Mouse (Mus musculus) layer of hippocampus, adult 18-20 months (tissue): ENCODE data around the gene 4933415A04Rik. TPM values are rescaled to one million over a fixed set of nuclear protein-coding genes. Genes with fewer than 3 reads are reported as not detected.

Source experiments
- DNase-seq, 2 experiments: peaks; one replicate each; pipeline ENCODE4 v3.0.0; 2022; ENCODE audit warnings: low spot score in 2 of 2
- total RNA-seq, 2 experiments: library from RNA; stranded (reverse); gene quantifications; 2 replicates each; pipeline ENCODE4 v1.2.3; 2021

The 4933415A04Rik gene
- total RNA-seq, 2 experiments from 2014 or later = 1.4 to 2.0 TPM

GRCm38 (mm10) chr11:43626927-43627645 is 40.2 kb downstream of the 4933415A04Rik start:
- DNase-seq = peak in 1 of 2 experiments; percentile 21

GRCm38 (mm10) chr11:43631645-43632044 is 44.8 kb downstream of the 4933415A04Rik start:
- DNase-seq = no peak

DNA sequence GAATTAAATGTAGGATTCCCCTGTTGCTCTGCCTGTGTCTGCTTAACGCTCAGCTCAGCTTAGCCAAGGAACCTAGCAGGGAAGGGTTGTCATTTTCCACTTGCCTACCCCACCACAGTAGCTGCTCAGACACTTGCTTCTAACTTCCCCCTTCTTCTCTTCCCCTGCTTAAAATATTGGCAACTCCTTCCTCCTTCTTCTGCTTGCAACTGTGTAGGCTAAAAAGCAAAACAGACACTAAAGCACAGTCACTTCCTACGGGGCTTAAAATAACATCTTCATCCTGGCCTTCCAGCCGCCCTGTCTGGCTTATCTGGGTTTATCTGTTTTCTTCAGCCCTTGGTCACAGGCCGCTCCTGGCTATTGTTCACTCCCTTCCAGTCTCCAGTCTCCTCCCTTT is 45.7 kb downstream of the 4933415A04Rik start:
- peak in 1 of 2 experiments; percentile 42 for DNase-seq

DNA sequence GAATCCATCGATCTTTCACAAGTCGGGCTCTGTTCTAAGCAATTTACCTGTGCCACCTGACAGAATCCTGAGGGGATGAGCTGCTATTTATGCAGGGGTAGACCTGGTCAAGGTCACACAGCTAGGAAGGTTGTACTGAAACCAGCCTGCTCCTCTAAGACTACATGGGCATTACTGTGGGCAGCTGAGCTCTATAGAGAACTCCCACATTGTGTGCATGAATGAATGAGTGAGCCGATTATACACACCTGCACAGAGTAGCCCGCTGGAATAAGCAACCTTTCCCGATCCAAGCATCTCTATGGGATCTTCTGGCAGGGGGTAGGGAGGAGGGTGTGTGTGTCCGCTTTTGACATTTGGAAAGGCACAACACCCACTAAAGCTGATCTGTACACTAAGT is 46.3 kb downstream of the 4933415A04Rik start:
- no peak for DNase-seq

DNA sequence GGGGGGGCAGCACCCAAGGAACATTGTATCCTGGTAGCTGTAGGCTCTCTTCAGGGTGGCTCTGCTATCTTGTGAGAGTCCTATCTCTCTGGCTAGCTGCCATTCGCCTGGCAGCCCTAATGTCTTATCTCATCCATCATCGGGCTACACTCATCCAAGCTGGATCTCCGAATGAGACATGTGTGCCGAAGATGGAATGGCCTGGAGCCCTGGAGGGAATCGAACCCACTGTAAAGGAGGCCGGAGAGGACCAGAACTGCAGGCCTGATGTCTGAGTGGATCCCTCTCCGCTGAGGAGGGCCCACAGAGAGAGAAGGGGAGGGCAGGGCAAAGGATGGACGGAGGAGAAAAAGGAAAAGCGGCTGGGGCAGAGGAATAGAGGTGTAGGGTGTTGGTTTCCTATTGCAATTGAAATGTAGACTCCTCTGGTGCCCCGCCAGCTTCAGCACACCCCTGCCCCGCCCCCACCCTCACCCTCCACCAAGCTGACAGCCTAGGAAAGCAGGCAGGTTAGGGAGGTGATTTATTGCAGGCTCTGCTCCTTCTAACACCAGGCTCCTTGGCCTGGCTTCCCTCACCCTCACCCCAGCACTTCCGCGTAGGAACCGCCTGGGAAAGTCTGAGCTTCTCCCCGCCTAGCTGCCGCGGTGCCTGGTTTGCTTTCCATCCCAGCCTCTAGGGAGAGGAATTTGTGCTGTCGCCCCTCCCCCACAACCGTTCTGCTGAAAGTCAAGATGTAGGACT is 47.0 kb downstream of the 4933415A04Rik start:
- DNase-seq = peak in 1 of 2 experiments; percentile 64

- peak in 1 of 2 experiments; percentile 60 for DNase-seq
Measured at GRCm38 (mm10) chr11:43636761-43637160, 49.9 kb downstream of the 4933415A04Rik start.

DNA sequence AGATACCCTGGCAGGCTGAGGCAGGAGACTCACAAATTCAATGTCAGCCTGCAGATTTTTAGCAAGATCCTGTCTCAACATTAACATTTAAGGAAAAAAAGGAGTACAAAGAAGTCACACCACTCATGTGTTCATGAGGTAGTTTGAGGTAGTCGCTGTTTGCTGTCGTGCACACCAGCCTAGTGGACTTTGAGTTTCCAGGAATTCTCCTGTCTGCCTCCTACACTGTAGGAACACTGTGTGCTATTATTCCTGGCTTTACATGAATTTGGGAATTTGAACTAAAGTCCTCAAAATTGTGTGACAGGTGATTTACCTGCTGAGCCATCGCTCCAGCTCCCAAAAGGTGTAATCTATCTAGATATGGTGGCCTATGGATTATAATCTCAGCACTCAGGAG is 51.6 kb downstream of the 4933415A04Rik start:
- DNase-seq = no peak

Other genes with a start within 250 kb of the 4933415A04Rik start
- gene Pttg1, start 160.8 kb upstream of the 4933415A04Rik start, total RNA-seq = 10 to 100 TPM; 26.4 to 28.5 TPM
- 10 to 100 TPM; 54.0 to 55.2 TPM for gene Slu7, start 153.3 kb upstream of the 4933415A04Rik start, total RNA-seq
- 1 to 10 TPM in 1 of 2 experiments, under 1 TPM in 1; 0.74 to 2.0 TPM for gene C1qtnf2, start 112.8 kb upstream of the 4933415A04Rik start, total RNA-seq
- gene Ccnjl, start 58.3 kb upstream of the 4933415A04Rik start, total RNA-seq = 1 to 10 TPM; 9.7 to 9.8 TPM
- gene Fabp6, start 14.5 kb downstream of the 4933415A04Rik start, total RNA-seq = not detected
- gene Pwwp2a, start 95.0 kb downstream of the 4933415A04Rik start, total RNA-seq = 10 to 100 TPM; 65.4 to 70.4 TPM
- 10 to 100 TPM; 60.4 to 61.6 TPM for gene Ttc1, start 161.0 kb downstream of the 4933415A04Rik start, total RNA-seq